Mouse (Mus musculus) stomach, postnatal 0 days (tissue): ENCODE data around the gene Ciapin1. TPM values are rescaled to one million over a fixed set of nuclear protein-coding genes. Genes with fewer than 3 reads are reported as not detected.

Source experiments
- ATAC-seq: fragments of 200-750 bp; cut with Nextera tagmentation; 2 replicates; pipeline ENCODE4 v1.8.0; 2017; ENCODE audit not compliant: low FRiP score, low TSS enrichment
- DNase-seq: peaks from one replicate; pipeline ENCODE4 v3.0.0-alpha.2; 2016; ENCODE audit warnings: low spot score
- H3K27ac ChIP-seq: fragments of 300-500 bp; sonication (generic); replicated peaks from 2 replicates; pipeline ENCODE4 v1.5.1; 2014; ENCODE audit warnings: mild to moderate bottlenecking, control low read depth
- H3K27me3 ChIP-seq: fragments of 300-500 bp; sonication (generic); 2 replicates; pipeline ENCODE4 v1.6.1; 2014; ENCODE audit warnings: low read length; ENCODE audit not compliant: control insufficient read depth, insufficient read depth
- H3K36me3 ChIP-seq: fragments of 300-500 bp; sonication (generic); 2 replicates; pipeline ENCODE4 v1.6.1; 2014; ENCODE audit warnings: low read length, mixed read lengths; ENCODE audit not compliant: control insufficient read depth, insufficient read depth
- H3K4me1 ChIP-seq: fragments of 300-500 bp; sonication (generic); replicated peaks from 2 replicates; pipeline ENCODE4 v1.6.1; 2014; ENCODE audit warnings: antibody characterized with exemption; ENCODE audit not compliant: control insufficient read depth, insufficient read depth
- H3K4me2 ChIP-seq: fragments of 300-500 bp; sonication (generic); replicated peaks from 2 replicates; pipeline ENCODE4 v1.6.1; 2014; ENCODE audit warnings: low read depth, mild to moderate bottlenecking, control low read depth, moderate library complexity
- H3K4me3 ChIP-seq: fragments of 300-500 bp; sonication (generic); 2 replicates; pipeline ENCODE4 v1.5.1; 2014; ENCODE audit warnings: low read depth, low read length, control low read depth
- H3K9ac ChIP-seq: fragments of 300-500 bp; sonication (generic); 2 replicates; pipeline ENCODE4 v1.6.1; 2014; ENCODE audit warnings: mild to moderate bottlenecking, low read length, control low read depth, mixed read lengths
- H3K9me3 ChIP-seq: fragments of 300-500 bp; sonication (generic); 2 replicates; pipeline ENCODE4 v1.6.1; 2016; ENCODE audit warnings: low read length; ENCODE audit not compliant: control insufficient read depth
- CTCF ChIP-seq: IDR thresholded peaks from 2 replicates; pipeline ENCODE4 v1.5.1; 2016; ENCODE audit warnings: antibody characterized with exemption, low read depth, mild to moderate bottlenecking, moderate library complexity
- EP300 ChIP-seq: optimal IDR thresholded peaks from 2 replicates; pipeline ENCODE3; 2016; ENCODE audit warnings: antibody characterized with exemption
- WGBS: fragments of 180-500 bp; shearing (Covaris S2); extraction: QIAGEN DNeasy Blood & Tissue Kit; methylation state at CpG from one replicate; pipeline ENCODE4 v1.1.7; 2014; 5-methylcytosine and 5-hydroxymethylcytosine counted together
- polyA plus RNA-seq: library from polyadenylated mRNA; unstranded; fragments of >200 nt; fragmentation: Nextera tagmentation; extraction: Ambion mirVana; gene quantifications from 2 replicates; pipeline ENCODE4 v1.2.1, GENCODE M21; 2015

The Ciapin1 gene
- polyA plus RNA-seq, 1 experiment from 2014 or later, result 58.8 TPM

DNA sequence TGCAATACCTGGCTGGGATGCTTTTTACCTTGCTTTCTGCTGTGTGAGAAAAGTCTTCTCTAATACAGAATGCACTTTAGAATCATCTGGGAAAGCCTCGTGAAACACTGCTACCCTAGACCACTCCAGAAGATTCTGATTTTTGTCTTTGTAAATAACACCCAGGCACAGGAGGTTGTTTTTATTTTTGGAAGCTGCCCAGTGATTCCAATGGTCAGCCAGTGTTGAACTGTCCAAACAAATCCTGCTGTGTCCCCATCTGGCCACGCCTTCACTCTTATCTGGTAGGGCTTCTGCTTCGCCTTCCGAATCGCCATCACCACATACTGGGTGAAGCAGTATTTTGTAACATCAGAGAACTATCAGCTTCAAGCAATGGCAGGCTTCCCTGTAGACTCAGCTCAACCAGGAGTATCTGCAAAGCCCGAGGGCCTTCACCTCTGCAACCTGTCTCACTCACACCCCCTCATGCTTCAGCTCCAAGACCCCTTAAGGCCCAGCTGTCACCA, 18.4 kb downstream of the Ciapin1 start:
- no peak overlapping the region for H3K27ac ChIP-seq
- no peaks in the 10 kb centered on the region for H3K9me3 ChIP-seq
- H3K27me3 ChIP-seq, result no peaks in the 10 kb centered on the region
- TF ChIP-seq CTCF (no peak), EP300 (no peak)
- no peaks in the 10 kb centered on the region for H3K4me1 ChIP-seq
- H3K9ac ChIP-seq, result no peak overlapping the region
- H3K36me3 ChIP-seq, result peaks cover 7% of the 10 kb centered on the region; the same call in 1 of the 2 replicates
- no peak overlapping the region for H3K4me2 ChIP-seq
- DNase-seq (no peak), ATAC-seq (no peak)
- no peak overlapping the region for H3K4me3 ChIP-seq
- WGBS, result 69% methylated on average over 6 of the region's 6 CpGs

DNA sequence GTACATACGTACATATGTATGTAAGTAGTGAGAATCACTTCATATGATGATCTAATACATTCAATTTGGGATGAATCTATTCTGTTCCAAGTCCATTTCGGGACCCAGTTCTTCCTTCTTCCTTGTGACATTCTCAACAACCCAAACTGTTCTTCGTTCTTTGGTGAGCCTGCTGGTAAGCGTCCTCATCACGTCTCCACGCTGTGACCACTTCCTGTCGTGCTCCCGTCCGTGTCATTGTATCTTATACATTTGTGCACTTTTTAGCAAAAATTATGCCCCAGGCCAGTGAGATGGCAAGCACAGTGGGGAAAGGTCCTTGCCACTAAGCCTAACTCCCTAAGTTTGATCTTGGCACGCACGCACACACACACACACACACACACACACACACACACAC, 20.2 kb downstream of the Ciapin1 start:
- Histone ChIP-seq H3K36me3 (peaks cover 2% of the 10 kb centered on the region; the same call in 1 of the 2 replicates), H3K9me3 (no peaks in the 10 kb centered on the region), H3K4me2 (no peak overlapping the region), H3K27ac (no peak overlapping the region), H3K4me3 (no peak overlapping the region), H3K9ac (no peak overlapping the region), H3K27me3 (no peaks in the 10 kb centered on the region), H3K4me1 (no peaks in the 10 kb centered on the region)
- WGBS, result 85% methylated on average over 11 of the region's 11 CpGs
- no peak for ATAC-seq
- no peak for DNase-seq
- TF ChIP-seq CTCF (no peak), EP300 (no peak)

DNA sequence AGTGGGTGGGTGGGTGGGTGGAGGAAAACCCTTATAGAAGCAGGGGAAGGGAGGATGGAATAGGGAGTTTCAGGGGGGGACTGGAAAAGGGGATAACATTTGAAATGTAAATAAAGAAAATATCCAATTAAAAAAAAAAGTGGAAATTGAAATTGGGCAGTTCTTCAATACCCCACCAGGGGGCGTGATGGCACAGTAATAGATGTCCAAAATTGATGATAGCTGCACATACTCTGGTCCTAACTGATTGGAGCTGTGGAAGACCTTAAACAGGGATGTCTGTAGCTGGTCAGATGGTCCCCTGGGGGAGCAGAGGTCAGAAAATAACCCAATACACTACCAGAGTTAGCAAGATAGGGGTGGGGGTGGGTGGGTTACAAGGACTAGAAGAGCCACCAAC, 23.6 kb downstream of the Ciapin1 start:
- Histone ChIP-seq H3K36me3 (no peaks in the 10 kb centered on the region), H3K9ac (no peak overlapping the region), H3K27ac (no peak overlapping the region), H3K4me1 (no peaks in the 10 kb centered on the region), H3K9me3 (no peaks in the 10 kb centered on the region), H3K27me3 (no peaks in the 10 kb centered on the region), H3K4me2 (no peak overlapping the region), H3K4me3 (no peak overlapping the region)
- peak; percentile 75 for TF ChIP-seq CTCF
- no peak for TF ChIP-seq EP300
- no peak for ATAC-seq
- DNase-seq, result no peak
- WGBS, result 0% methylated on average over 1 of the region's 1 CpGs

DNA sequence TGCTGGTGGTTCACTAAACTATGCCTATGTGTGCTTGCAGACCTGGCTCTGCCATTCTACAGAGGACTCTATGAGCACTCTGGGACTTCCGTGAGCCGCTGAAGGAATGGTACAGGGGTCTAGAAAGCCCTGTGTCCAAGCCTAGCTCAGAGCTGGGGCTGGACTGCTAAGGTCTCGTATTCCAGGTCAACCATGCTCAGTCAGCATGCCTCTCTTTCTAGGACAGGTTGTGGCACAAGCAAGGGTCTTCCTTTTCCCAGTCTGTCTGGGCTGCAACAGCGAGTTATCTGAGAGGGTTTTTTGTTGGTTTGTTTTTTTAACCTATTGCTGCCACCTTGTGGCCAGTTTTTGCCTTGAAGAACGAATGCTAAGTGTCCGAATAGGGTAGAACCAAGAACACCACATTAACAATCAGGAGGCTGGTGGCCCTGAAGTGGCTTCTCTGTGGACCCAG, 25.5 kb downstream of the Ciapin1 start:
- DNase-seq (peak; percentile 83), ATAC-seq (peak; percentile 31; the same call in 1 of the 2 replicates)
- Histone ChIP-seq H3K9ac (no peak overlapping the region), H3K4me1 (no peaks in the 10 kb centered on the region), H3K27ac (no peak overlapping the region), H3K4me3 (no peak overlapping the region), H3K27me3 (no peaks in the 10 kb centered on the region), H3K36me3 (no peaks in the 10 kb centered on the region), H3K9me3 (no peaks in the 10 kb centered on the region), H3K4me2 (no peak overlapping the region)
- 28% methylated on average over 6 of the region's 6 CpGs for WGBS
- TF ChIP-seq EP300, result no peak
- peak; percentile 84 for TF ChIP-seq CTCF

DNA sequence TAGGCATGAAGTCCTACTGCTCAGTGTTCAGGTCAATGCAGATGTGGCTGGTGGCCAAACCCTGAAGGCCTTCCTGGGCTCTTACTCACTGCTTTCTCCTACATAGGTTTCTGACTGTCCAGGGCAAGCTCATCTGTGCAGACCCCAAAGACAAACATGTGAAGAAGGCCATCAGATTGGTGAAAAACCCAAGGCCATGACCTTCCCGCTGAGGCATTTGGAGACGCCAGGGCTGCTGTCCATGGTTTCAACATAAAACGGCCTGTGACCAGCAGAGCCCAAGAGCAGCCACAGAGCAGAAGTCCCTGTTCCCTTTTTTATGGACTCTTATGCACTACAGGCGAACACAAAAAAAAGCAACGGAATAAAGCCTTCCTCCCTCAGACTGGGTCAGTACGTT, 26.5 kb downstream of the Ciapin1 start:
- ATAC-seq, result no peak
- H3K36me3 ChIP-seq, result no peaks in the 10 kb centered on the region
- WGBS, result 62% methylated on average over 6 of the region's 6 CpGs
- H3K4me1 ChIP-seq, result no peaks in the 10 kb centered on the region
- no peaks in the 10 kb centered on the region for H3K9me3 ChIP-seq
- H3K9ac ChIP-seq, result no peak overlapping the region
- H3K27ac ChIP-seq, result no peak overlapping the region
- DNase-seq, result no peak
- no peak overlapping the region for H3K4me3 ChIP-seq
- no peak for TF ChIP-seq EP300
- no peak for TF ChIP-seq CTCF
- no peak overlapping the region for H3K4me2 ChIP-seq
- no peaks in the 10 kb centered on the region for H3K27me3 ChIP-seq

DNA sequence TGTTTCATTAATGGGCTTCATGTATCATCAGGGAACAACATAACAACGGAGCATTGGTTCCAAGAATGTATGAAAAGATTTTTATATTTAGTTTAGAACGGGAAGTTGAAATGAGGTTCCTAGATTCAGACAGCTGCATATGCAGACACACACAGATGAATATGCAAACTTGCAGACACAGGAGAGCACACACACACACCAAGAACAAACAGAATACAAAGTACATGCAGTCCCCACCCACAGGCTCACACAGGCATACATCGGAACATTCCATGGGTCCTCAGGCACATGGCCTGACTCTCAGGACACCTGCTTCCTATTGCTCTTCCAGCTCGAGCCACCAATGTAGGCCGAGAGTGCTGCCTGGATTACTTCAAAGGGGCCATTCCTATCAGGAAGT, 27.3 kb downstream of the Ciapin1 start:
- Histone ChIP-seq H3K36me3 (no peaks in the 10 kb centered on the region), H3K9me3 (no peaks in the 10 kb centered on the region), H3K4me3 (no peak overlapping the region), H3K4me1 (no peaks in the 10 kb centered on the region), H3K27me3 (no peaks in the 10 kb centered on the region), H3K4me2 (no peak overlapping the region), H3K27ac (no peak overlapping the region), H3K9ac (no peak overlapping the region)
- 56% methylated on average over 5 of the region's 5 CpGs for WGBS
- ATAC-seq (peak; percentile 30; the same call in 1 of the 2 replicates), DNase-seq (no peak)
- TF ChIP-seq CTCF (no peak), EP300 (no peak)
